Mouse (Mus musculus) G1E (cell line): ENCODE measurements around the gene Rcan2.

Source experiments
- CTCF ChIP-seq: IDR thresholded peaks from 2 replicates; pipeline ENCODE4 v1.5.1; 2012; ENCODE audit warnings: low read depth, low read length, inconsistent platforms, mixed read lengths
- GATA1 ChIP-seq: IDR thresholded peaks from 2 replicates; pipeline ENCODE4 v1.6.1; 2012; ENCODE audit warnings: borderline replicate concordance, low read length, inconsistent platforms, mixed read lengths
- POLR2AphosphoS5 ChIP-seq: IDR thresholded peaks from 2 replicates; pipeline ENCODE4 v1.6.1; 2012; ENCODE audit warnings: low read depth, low read length, inconsistent platforms; ENCODE audit not compliant: insufficient replicate concordance

DNA sequence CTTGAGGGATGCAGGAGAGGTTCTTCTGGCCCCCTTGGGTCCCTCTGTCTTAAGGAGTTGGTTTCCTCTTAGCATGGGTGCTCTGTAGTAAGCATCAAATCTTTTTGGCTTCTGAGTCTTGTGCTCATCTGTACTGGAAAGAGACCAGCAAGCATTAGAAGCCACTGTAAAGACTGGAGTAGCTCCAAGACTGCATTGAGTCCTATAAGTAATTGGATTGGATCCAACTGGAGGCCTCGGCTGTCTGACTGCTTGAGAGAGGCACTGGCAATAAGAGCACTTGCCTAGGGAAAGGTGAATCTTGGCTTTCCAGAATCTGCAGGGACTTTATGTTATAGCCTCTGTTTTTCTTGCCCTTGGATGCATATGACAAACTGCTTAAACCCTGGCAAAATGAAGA lies 48.3 kb upstream of the Rcan2 start:
- no peak for TF ChIP-seq CTCF
- TF ChIP-seq POLR2AphosphoS5 = no peak
- TF ChIP-seq GATA1 = no peak
